Mouse (Mus musculus) CH12.LX (cell line): Measurements from ENCODE around the gene Chst15.

ENCODE experiments used
- CHD1 ChIP-seq: IDR thresholded peaks from 2 replicates; pipeline ENCODE4 v1.6.1; 2012; ENCODE audit warnings: low read depth, low read length, improper control_type of control experiment, inconsistent platforms
- CHD2 ChIP-seq: IDR thresholded peaks from 2 replicates; pipeline ENCODE4 v1.6.1; 2011; ENCODE audit warnings: low read length, improper control_type of control experiment
- CTCF ChIP-seq, 2 experiments: IDR thresholded peaks in 1 of 2; conservative IDR thresholded peaks in 1 of 2; 2 replicates each; pipeline ENCODE4 v1.5.1; 2011 to 2012; ENCODE audit warnings: low read depth in 2 of 2, low read length in 2 of 2, improper control_type of control experiment in 1 of 2, inconsistent platforms in 1 of 2, mild to moderate bottlenecking in 1 of 2, moderate library complexity in 1 of 2
- ELF1 ChIP-seq: IDR thresholded peaks from 2 replicates; pipeline ENCODE4 v1.6.1; 2014; ENCODE audit warnings: low read depth, mild to moderate bottlenecking, inconsistent platforms, low read length, improper control_type of control experiment
- ETS1 ChIP-seq: conservative IDR thresholded peaks from 2 replicates; pipeline ENCODE4 v1.6.1; 2012; ENCODE audit warnings: low read depth, mild to moderate bottlenecking, inconsistent platforms, low read length, improper control_type of control experiment, moderate library complexity
- HCFC1 ChIP-seq: IDR thresholded peaks from 2 replicates; pipeline ENCODE4 v1.6.1; 2012; ENCODE audit warnings: low read depth, mild to moderate bottlenecking, inconsistent platforms, low read length, improper control_type of control experiment
- JUND ChIP-seq: conservative IDR thresholded peaks from 2 replicates; pipeline ENCODE4 v1.6.1; 2011; ENCODE audit warnings: low read depth, low read length, improper control_type of control experiment
- MAX ChIP-seq: IDR thresholded peaks from 2 replicates; pipeline ENCODE4 v1.6.1; 2011; ENCODE audit warnings: low read length, improper control_type of control experiment
- POLR2A ChIP-seq: IDR thresholded peaks from 2 replicates; pipeline ENCODE4 v1.6.1; 2011; ENCODE audit warnings: low read depth, mild to moderate bottlenecking, improper control_type of control experiment, low read length
- SIN3A ChIP-seq: IDR thresholded peaks from 2 replicates; pipeline ENCODE4 v1.6.1; 2012; ENCODE audit warnings: low read length, improper control_type of control experiment, inconsistent platforms
- SMC3 ChIP-seq: IDR thresholded peaks from 2 replicates; pipeline ENCODE4 v1.6.1; 2011; ENCODE audit warnings: low read depth, low read length, improper control_type of control experiment
- TBP ChIP-seq: conservative IDR thresholded peaks from 2 replicates; pipeline ENCODE4 v1.6.1; 2011; ENCODE audit warnings: low read depth, low read length, improper control_type of control experiment
- TCF12 ChIP-seq: IDR thresholded peaks from 2 replicates; pipeline ENCODE4 v1.6.1; 2014; ENCODE audit warnings: low read depth, mild to moderate bottlenecking, inconsistent platforms, low read length, improper control_type of control experiment
- ZNF384 ChIP-seq: IDR thresholded peaks from 2 replicates; pipeline ENCODE4 v1.6.1; 2012; ENCODE audit warnings: low read depth, low read length, improper control_type of control experiment, inconsistent platforms

- TF ChIP-seq CTCF (conservative IDR thresholded peaks at IDR 0.05 in 1 of 2, IDR thresholded peaks at IDR 0.05 in 1 of 2; ENCODE audit: low read depth in 2 of 2, low read length in 2 of 2) (peak; percentile 91 to 98), TBP (no peak), POLR2A (no peak), ZNF384 (no peak), MAX (no peak), ELF1 (peak; percentile 32; the same call in 1 of the 2 replicates), HCFC1 (no peak), SMC3 (peak; percentile 99), CHD1 (no peak), TCF12 (0 out of 2 replicates have a peak, but pooled peaks have one; percentile 27), JUND (peak; percentile 42; the same call in 1 of the 2 replicates), ETS1 (no peak), CHD2 (no peak), SIN3A (no peak)
Measured at GRCm38 (mm10) chr7:132226379-132227074, 90.5 kb downstream of the Chst15 start.
